Mouse (Mus musculus) layer of hippocampus, postnatal 10 days (tissue): ENCODE results near the gene Foxf1. TPM values are rescaled to one million over a fixed set of nuclear protein-coding genes. Genes with fewer than 3 reads are reported as not detected.

ENCODE experiments used
- DNase-seq, 2 experiments: peaks; one replicate each; pipeline ENCODE4 v3.0.0; 2021; ENCODE audit warnings: low spot score in 2 of 2
- total RNA-seq, 2 experiments: library from RNA; stranded (reverse); gene quantifications; 2 replicates each; pipeline ENCODE4 v1.2.3; 2021

The Foxf1 gene
- total RNA-seq, 2 experiments from 2014 or later, result 1.3 to 1.4 TPM

GRCm38 (mm10) chr8:121082218-121083092 lies 1.7 kb upstream of the Foxf1 start:
- DNase-seq, result no peak

- peak in 1 of 2 experiments; percentile 43 for DNase-seq
Observed at GRCm38 (mm10) chr8:121083093-121083935, 872 bp upstream of the Foxf1 start.

- DNase-seq, result no peak
Observed at GRCm38 (mm10) chr8:121083936-121084209, 313 bp upstream of the Foxf1 start.

- no peak for DNase-seq
Observed at GRCm38 (mm10) chr8:121085011-121085410, 825 bp downstream of the Foxf1 start.

GRCm38 (mm10) chr8:121085561-121085960 lies 1.4 kb downstream of the Foxf1 start:
- no peak for DNase-seq

- DNase-seq, result no peak
Observed at GRCm38 (mm10) chr8:121086004-121086900, 2.1 kb downstream of the Foxf1 start.

- DNase-seq, result no peak
Observed at GRCm38 (mm10) chr8:121088281-121088680, 4.1 kb downstream of the Foxf1 start.

GRCm38 (mm10) chr8:121088871-121089630 lies 4.9 kb downstream of the Foxf1 start:
- DNase-seq, result no peak

- no peak for DNase-seq
Observed at GRCm38 (mm10) chr8:121089631-121090380, 5.6 kb downstream of the Foxf1 start.

- DNase-seq, result no peak
Observed at GRCm38 (mm10) chr8:121090716-121091115, 6.5 kb downstream of the Foxf1 start.

GRCm38 (mm10) chr8:121092141-121092540 lies 8.0 kb downstream of the Foxf1 start:
- DNase-seq, result no peak

- peak; percentile 90 to 93 for DNase-seq
Observed at GRCm38 (mm10) chr8:121092627-121093026, 8.4 kb downstream of the Foxf1 start.

GRCm38 (mm10) chr8:121093496-121093895 lies 9.3 kb downstream of the Foxf1 start:
- DNase-seq, result no peak

GRCm38 (mm10) chr8:121104049-121104818 lies 20.0 kb downstream of the Foxf1 start:
- peak; percentile 90 to 92 for DNase-seq

- DNase-seq, result peak; percentile 99
Observed at GRCm38 (mm10) chr8:121107668-121108656, 23.8 kb downstream of the Foxf1 start, which contains the start of gene Mthfsd. TSS of gene Mthfsd (minus strand) at chr8:121108392.

GRCm38 (mm10) chr8:121108657-121109056 lies 24.5 kb downstream of the Foxf1 start:
- DNase-seq, result no peak

GRCm38 (mm10) chr8:121111145-121111907 lies 27.1 kb downstream of the Foxf1 start:
- no peak for DNase-seq
